Mouse (Mus musculus) G1E (cell line): Measurements from ENCODE around the gene Tex26. TPM values are rescaled to one million over a fixed set of nuclear protein-coding genes. Genes with fewer than 3 reads are reported as not detected.

Experiments
- ATAC-seq: 2 replicates; pipeline ENCODE4 v1.8.0; 2016; ENCODE audit warnings: mild to moderate bottlenecking; ENCODE audit not compliant: insufficient number of reproducible peaks, poor library complexity, low FRiP score, severe bottlenecking; ENCODE audit errors: extremely low read depth
- DNase-seq: peaks from one replicate; pipeline ENCODE4 v3.0.0; 2012; ENCODE audit warnings: low spot score
- H3K27me3 ChIP-seq: 2 replicates; pipeline ENCODE4 v1.6.1; 2012; ENCODE audit warnings: mild to moderate bottlenecking, low read length, inconsistent platforms; ENCODE audit not compliant: insufficient read depth
- H3K36me3 ChIP-seq: replicated peaks from 2 replicates; pipeline ENCODE3; 2012; ENCODE audit warnings: mild to moderate bottlenecking, inconsistent platforms
- H3K4me1 ChIP-seq: 2 replicates; pipeline ENCODE4 v1.6.1; 2012; ENCODE audit warnings: low read depth, low read length, inconsistent platforms, mixed read lengths; ENCODE audit not compliant: insufficient read depth
- H3K4me3 ChIP-seq: 2 replicates; pipeline ENCODE4 v1.5.1; 2012; ENCODE audit warnings: low read depth, mild to moderate bottlenecking, inconsistent platforms, low read length, moderate library complexity, mixed read lengths
- H3K9me3 ChIP-seq: replicated peaks from 2 replicates; pipeline ENCODE4 v1.6.1; 2012; ENCODE audit warnings: inconsistent platforms
- CTCF ChIP-seq: IDR thresholded peaks from 2 replicates; pipeline ENCODE4 v1.5.1; 2012; ENCODE audit warnings: low read depth, low read length, inconsistent platforms, mixed read lengths
- GATA1 ChIP-seq: IDR thresholded peaks from 2 replicates; pipeline ENCODE4 v1.6.1; 2012; ENCODE audit warnings: borderline replicate concordance, low read length, inconsistent platforms, mixed read lengths
- GATA2 ChIP-seq: IDR thresholded peaks from 2 replicates; pipeline ENCODE4 v1.6.1; 2012; ENCODE audit warnings: low read depth, low read length, inconsistent platforms, borderline replicate concordance
- POLR2AphosphoS5 ChIP-seq: IDR thresholded peaks from 2 replicates; pipeline ENCODE4 v1.6.1; 2012; ENCODE audit warnings: low read depth, low read length, inconsistent platforms; ENCODE audit not compliant: insufficient replicate concordance
- TAL1 ChIP-seq: conservative IDR thresholded peaks from 2 replicates; pipeline ENCODE4 v1.6.1; 2012; ENCODE audit warnings: low read depth, low read length, inconsistent platforms, mixed read lengths
- polyA plus RNA-seq: library from polyadenylated mRNA; stranded (reverse); fragments of >175 nt; gene quantifications from 2 replicates; pipeline ENCODE4 v1.2.3, GENCODE M21; 2012
- total RNA-seq, 2 experiments: library from RNA; stranded (forward) in 1 of 2; stranded (reverse) in 1 of 2; fragments of 200-1000 nt in 1 of 2; fragments of >200 nt in 1 of 2; fragmentation: Nextera tagmentation in 1 of 2; gene quantifications; 2 replicates each; pipeline ENCODE4 v1.2.3; 2014 to 2017

Gene Tex26
- total and polyA plus RNA-seq, 3 experiments = 0.44 TPM; not detected in 2

GRCm38 (mm10) chr5:149514087-149514671 lies 74.7 kb downstream of the Tex26 start:
- DNase-seq = no peak

GRCm38 (mm10) chr5:149514890-149515289 lies 75.4 kb downstream of the Tex26 start:
- Histone ChIP-seq H3K36me3 (no peaks in the 10 kb centered on the region), H3K9me3 (peaks cover 63% of the 10 kb centered on the region), H3K4me3 (no peak overlapping the region), H3K4me1 (no peaks in the 10 kb centered on the region), H3K27me3 (no peaks in the 10 kb centered on the region)
- ATAC-seq = no peak
- TF ChIP-seq CTCF (no peak), POLR2AphosphoS5 (no peak), TAL1 (no peak), GATA1 (no peak), GATA2 (no peak)
- no peak for DNase-seq

More at GRCm38 (mm10) chr5:149514087-149514671, 74.7 kb downstream of the Tex26 start:
- Histone ChIP-seq H3K9me3 (peaks cover 63% of the 10 kb centered on the region), H3K4me1 (no peaks in the 10 kb centered on the region), H3K27me3 (no peaks in the 10 kb centered on the region), H3K4me3 (no peak overlapping the region), H3K36me3 (no peaks in the 10 kb centered on the region)
- no peak for ATAC-seq
- no peak for TF ChIP-seq TAL1
- TF ChIP-seq CTCF = no peak
- TF ChIP-seq GATA2 = no peak
- no peak for TF ChIP-seq POLR2AphosphoS5
- no peak for TF ChIP-seq GATA1

GRCm38 (mm10) chr5:149517116-149517515 lies 77.7 kb downstream of the Tex26 start:
- Histone ChIP-seq H3K9me3 (peaks cover 62% of the 10 kb centered on the region), H3K27me3 (no peaks in the 10 kb centered on the region), H3K4me1 (no peaks in the 10 kb centered on the region), H3K36me3 (no peaks in the 10 kb centered on the region), H3K4me3 (no peak overlapping the region)
- TF ChIP-seq CTCF = no peak
- TF ChIP-seq POLR2AphosphoS5 = no peak
- TF ChIP-seq GATA1 = no peak
- no peak for TF ChIP-seq TAL1
- TF ChIP-seq GATA2 = no peak
- no peak for ATAC-seq
- DNase-seq = no peak

Other genes with a start within 250 kb of the Tex26 start
- gene Alox5ap, start 174.9 kb upstream of the Tex26 start, total RNA-seq (2014; fragmentation: Nextera tagmentation) = 38.1 and 43.8 TPM in 2 replicates
- 143 and 157 TPM in 2 replicates for gene Alox5ap, start 174.9 kb upstream of the Tex26 start, total RNA-seq (2017)
- 1.0 and 1.5 TPM in 2 replicates for gene Alox5ap, start 174.9 kb upstream of the Tex26 start, polyA plus RNA-seq
- gene Medag, start 27.9 kb upstream of the Tex26 start, total RNA-seq (2014; fragmentation: Nextera tagmentation) = not detected in 2 replicates
- gene Medag, start 27.9 kb upstream of the Tex26 start, total RNA-seq (2017) = 0.06 and 0.11 TPM in 2 replicates
- not detected in 2 replicates for gene Medag, start 27.9 kb upstream of the Tex26 start, polyA plus RNA-seq
- gene Wdr95, start 89.0 kb downstream of the Tex26 start, total RNA-seq (2014; fragmentation: Nextera tagmentation) = not detected in 2 replicates
- gene Wdr95, start 89.0 kb downstream of the Tex26 start, total RNA-seq (2017) = not detected in 2 replicates
- gene Wdr95, start 89.0 kb downstream of the Tex26 start, polyA plus RNA-seq = not detected in 2 replicates
- gene Hsph1, start 196.7 kb downstream of the Tex26 start, total RNA-seq (2014; fragmentation: Nextera tagmentation) = 75.9 and 79.0 TPM in 2 replicates
- gene Hsph1, start 196.7 kb downstream of the Tex26 start, total RNA-seq (2017) = 22.5 and 30.2 TPM in 2 replicates
- gene Hsph1, start 196.7 kb downstream of the Tex26 start, polyA plus RNA-seq = 113 and 145 TPM in 2 replicates
- gene B3glct, start 238.6 kb downstream of the Tex26 start, total RNA-seq (2014; fragmentation: Nextera tagmentation) = 15.4 and 18.1 TPM in 2 replicates
- gene B3glct, start 238.6 kb downstream of the Tex26 start, total RNA-seq (2017) = 3.3 and 4.6 TPM in 2 replicates
- 3.6 and 5.2 TPM in 2 replicates for gene B3glct, start 238.6 kb downstream of the Tex26 start, polyA plus RNA-seq